Mouse (Mus musculus) kidney, adult 8-10 months (tissue): Measurements from ENCODE around the gene Hpgds.

Experiments used
- DNase-seq, 2 experiments: peaks; one replicate each; pipeline ENCODE4 v3.0.0; 2022

The Hpgds gene

DNA sequence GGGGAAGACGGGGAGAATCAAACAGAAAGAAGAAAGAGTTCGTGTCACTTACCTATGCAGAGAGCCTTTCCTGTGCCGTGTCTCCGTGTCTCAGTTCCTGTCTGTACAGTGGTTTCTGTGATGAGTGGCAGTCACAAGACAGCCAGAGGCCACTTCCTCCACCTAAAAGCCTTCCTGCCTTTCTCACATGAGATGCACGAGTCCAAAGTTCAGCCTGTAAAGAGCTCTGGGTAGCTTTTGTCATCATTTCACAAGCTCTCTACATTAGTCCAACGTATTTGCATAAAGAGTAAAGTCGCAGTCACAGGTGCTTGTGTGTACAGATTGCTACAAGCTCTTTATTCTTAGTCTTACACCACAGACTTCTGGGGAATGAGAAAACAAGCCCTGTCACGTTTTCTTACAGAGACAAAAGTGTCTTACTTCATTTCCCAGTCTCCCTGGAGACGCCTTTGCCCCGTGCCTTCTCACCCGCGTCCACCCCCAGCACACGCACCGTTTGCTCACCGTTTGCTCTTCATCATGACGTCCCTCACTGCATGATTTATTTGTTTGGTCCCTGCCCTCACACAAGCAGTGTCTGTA is at the start of gene Hpgds:
TSS of gene Hpgds (minus strand) at position 288 of the 585 bp plus-strand sequence.
- peak in 1 of 2 experiments; percentile 11 for DNase-seq

GRCm38 (mm10) chr6:65164977-65165376 is 20.3 kb upstream of the Hpgds start:
- no peak for DNase-seq

DNA sequence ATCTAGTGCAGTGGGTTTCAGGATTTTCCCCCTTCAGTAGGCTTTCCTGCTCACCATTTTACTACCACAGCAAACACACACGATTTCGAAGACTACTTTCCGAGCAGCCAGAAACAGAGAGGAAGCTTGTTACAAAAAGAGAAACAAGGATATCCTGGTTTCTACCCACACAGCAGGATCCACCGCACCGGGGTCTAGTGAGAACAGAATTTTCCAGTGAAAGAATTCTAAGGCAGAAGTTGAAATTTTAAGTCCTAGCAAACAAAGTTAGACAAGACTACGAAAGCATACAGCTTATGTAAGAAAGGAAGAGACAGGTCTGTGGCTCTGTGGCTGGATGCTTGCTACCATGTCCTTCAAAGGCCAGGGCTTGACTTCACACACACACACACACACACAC is 19.4 kb upstream of the Hpgds start:
- DNase-seq: no peak

DNA sequence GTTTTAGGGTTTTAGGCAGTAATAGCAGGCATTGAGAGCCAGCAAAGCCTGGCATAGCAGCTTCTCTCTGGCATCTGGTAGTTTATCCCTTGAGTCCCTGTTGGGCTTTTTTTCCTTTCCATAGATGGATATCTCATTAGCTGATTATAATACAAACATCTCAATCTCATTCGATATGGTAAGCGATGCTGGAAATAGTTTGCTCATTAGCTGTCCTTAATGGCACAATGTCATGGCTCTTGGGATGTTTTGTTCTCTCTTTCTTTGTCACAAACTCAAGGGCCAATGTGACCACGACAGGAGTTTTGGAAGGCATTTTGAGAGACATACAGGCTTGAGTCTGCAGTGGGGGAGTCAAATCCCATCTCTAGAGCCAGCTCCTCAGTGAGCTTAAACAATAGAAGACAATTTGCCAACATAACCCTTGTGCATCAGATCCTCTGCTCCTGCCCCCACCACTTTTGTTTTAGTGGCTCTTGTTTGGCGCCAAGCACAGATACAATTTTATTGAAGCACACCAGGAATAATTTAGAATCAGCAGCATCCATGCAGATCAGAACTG is 14.8 kb upstream of the Hpgds start:
- no peak for DNase-seq

DNA sequence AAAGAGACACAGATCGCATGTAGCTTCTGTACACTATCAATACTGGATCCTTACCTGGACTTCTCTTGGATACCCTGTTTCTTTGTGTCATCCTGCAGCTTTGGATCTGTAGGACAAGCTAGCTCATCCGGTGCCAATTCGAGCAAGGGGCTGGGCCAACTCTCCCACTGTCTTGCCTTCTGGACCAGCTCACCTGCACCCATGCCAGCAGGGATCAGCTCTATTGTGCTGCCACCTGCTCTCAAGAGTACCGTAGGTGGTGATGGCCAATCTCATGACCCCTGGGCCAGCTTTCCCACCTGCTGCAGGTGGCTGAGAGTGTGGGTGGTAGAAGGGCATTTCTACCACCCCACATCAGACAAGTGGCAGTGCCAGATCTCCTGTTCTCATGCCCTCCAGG is 12.3 kb upstream of the Hpgds start:
- no peak for DNase-seq

- DNase-seq: no peak
Observed at GRCm38 (mm10) chr6:65153570-65153969, 8.9 kb upstream of the Hpgds start.

DNA sequence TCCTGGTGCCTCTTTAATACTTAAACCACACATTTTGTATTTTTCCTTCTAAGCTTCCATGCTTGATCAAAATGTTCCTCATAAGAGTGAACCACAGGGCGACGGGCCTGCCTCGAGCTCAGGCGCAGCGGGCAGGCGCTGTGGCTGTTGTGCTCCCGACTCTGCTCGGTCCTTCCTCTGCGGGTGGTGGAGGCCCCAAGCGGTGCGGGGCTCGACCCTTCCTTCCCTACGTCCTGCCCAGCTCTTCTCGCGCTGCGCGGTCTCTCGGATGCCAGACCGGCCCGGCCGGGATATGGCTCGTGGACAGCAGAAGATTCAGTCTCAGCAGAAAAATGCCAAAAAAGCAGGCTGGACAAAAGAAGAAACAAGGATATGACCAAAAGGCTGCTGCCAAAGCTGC is 6.0 kb upstream of the Hpgds start:
- DNase-seq: no peak

- DNase-seq: no peak
Observed at GRCm38 (mm10) chr6:65146363-65146762, 1.7 kb upstream of the Hpgds start.

- DNase-seq: no peak
Observed at GRCm38 (mm10) chr6:65142316-65142715, 2.4 kb downstream of the Hpgds start.

- DNase-seq: no peak
Observed at GRCm38 (mm10) chr6:65140750-65141243, 3.9 kb downstream of the Hpgds start.

DNA sequence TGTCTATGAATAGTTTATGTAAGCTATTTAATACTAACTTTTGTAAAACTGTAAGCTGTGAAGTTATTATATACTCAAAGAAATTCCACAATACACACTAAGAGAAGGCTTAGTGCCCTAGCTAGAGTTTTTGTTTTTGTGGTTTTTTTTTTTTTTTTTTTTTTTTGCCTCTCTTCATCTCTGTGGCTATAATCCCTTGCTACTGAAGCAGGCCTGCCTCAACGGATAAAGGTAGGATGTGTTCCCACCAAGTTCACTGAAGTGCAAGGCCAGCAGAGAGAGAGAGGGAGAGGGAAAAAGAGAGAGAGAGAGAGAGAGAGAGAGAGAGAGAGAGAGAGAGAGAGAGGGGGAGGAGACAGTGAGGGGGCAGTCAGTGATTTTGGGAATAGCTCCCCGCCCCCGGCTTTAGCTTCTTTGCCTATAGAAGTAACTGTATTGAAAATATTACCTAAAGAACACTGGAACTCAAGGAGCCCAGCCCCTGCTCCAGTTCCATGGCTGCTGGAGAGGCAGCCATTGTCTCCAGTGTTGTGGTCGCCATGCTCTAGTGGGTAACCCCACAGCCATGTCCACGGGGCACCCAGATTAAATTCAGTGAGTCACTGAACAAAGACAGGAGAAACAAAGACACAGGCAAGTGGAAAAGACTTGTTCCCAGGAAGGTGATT is 4.5 kb downstream of the Hpgds start:
- no peak for DNase-seq

GRCm38 (mm10) chr6:65138243-65138642 is 6.5 kb downstream of the Hpgds start:
- DNase-seq: no peak

DNA sequence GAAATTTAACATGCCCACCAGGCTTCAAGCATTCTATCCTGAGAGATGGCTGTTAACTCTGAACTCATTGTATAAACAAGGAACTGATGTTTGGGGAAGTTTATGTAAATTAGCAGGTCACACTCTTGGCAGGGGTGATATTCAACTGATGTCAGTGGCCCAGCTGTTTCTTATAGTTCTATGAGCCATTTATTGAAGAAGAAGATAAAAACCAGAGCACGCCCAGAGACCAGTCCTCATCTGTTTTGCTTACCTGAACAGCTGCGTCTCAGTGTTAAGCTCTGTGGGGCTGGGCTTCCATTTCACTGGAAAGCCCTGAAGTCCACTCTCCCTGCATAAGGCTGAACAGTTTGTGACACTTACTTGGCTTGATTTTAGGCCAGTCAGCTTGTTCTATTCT is 6.9 kb downstream of the Hpgds start:
- DNase-seq: no peak

- DNase-seq: no peak
Observed at GRCm38 (mm10) chr6:65132376-65132775, 12.3 kb downstream of the Hpgds start.

GRCm38 (mm10) chr6:65126074-65126726 is 18.5 kb downstream of the Hpgds start:
- DNase-seq: peak in 1 of 2 experiments; percentile 27

DNA sequence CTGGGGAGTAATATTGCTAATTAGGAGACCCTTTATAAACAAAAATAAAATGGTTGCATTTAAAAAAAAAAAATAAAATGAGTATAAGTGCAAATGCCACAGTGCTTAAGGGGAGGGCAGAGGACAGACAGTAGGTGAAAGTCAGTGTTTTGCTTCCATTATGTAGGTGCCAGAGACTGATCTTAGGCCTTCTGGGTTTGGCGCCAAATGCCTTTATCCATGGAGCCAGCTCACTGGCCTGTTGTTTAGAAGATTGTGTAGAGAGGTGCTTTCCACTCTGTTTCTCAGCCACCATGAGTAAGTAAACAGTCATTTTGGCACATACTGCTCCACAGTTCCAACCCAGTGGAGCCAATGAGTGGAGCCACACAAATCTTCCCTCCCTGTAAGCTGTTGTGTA is 27.2 kb downstream of the Hpgds start:
- DNase-seq: no peak

DNA sequence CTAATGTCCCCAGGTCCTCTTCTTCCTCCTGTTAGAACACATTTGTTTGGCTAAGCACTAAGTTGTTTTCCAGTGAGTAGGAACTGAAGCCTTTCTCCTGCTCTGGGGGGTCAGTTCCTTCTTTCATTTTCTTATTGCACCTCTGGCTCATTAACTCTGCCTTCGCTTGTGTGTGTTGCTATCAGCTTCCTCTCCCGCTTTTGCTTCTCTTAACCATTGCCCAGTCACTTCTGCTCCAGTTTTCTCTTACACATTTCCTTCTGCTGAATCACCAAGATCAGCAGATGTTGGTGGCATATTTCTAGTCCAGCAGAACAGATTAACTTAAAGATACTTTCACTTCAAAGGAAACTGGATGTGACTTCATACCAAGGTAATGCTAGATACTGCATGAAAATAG is 29.8 kb downstream of the Hpgds start:
- DNase-seq: no peak

GRCm38 (mm10) chr6:65079139-65079538 is 65.6 kb downstream of the Hpgds start:
- DNase-seq: peak in 1 of 2 experiments; percentile 1

GRCm38 (mm10) chr6:65075201-65075600 is 69.5 kb downstream of the Hpgds start:
- no peak for DNase-seq
